8 mouse cellular contexts compared by ENCODE assay signal in genomic region chr5:111115519-111116350, GRCm38 (mm10).
A peak's percentile ranks its signal among the peaks of the same experiment; 100 is the strongest.
DNase-seq lines count a peak whose midpoint lies in the region; ATAC-seq lines count a peak whose summit lies in the region.

No protein-coding gene starts in this region.

- no peak overlapping the region for H3K4me3 ChIP-seq in hindbrain, embryonic 11.5 days (ENCODE audit: low read depth, low read length)
- no peak overlapping the region for H3K4me3 ChIP-seq in hindbrain, embryonic 16.5 days (ENCODE audit: low read length)

- no peak overlapping the region for H3K9ac ChIP-seq in hindbrain, embryonic 11.5 days (ENCODE audit: low read depth, low read length)
- no peak overlapping the region for H3K9ac ChIP-seq in hindbrain, embryonic 16.5 days (ENCODE audit: low read depth, low read length)

- no peaks in the 10 kb centered on the region for H3K36me3 ChIP-seq in hindbrain, embryonic 11.5 days (ENCODE audit: control insufficient read depth, insufficient read depth, low read length)
- no peaks in the 10 kb centered on the region for H3K36me3 ChIP-seq in hindbrain, embryonic 16.5 days (ENCODE audit: control insufficient read depth, insufficient read depth, low read length)

- no peaks in the 10 kb centered on the region for H3K9me3 ChIP-seq in hindbrain, embryonic 11.5 days (ENCODE audit: control insufficient read depth, low read length)
- H3K9me3 ChIP-seq in hindbrain, embryonic 16.5 days (ENCODE audit: control insufficient read depth, low read length), result no peaks in the 10 kb centered on the region

- peaks cover 4% of the 10 kb centered on the region; the same call in 1 of the 2 replicates for H3K4me1 ChIP-seq in hindbrain, embryonic 11.5 days (replicated peaks; ENCODE audit: control insufficient read depth, insufficient read depth, low read length)
- H3K4me1 ChIP-seq in hindbrain, embryonic 16.5 days (ENCODE audit: control insufficient read depth, insufficient read depth, low read depth, low read length), result peaks cover 14% of the 10 kb centered on the region

- H3K4me2 ChIP-seq in hindbrain, embryonic 11.5 days (replicated peaks; ENCODE audit: low read depth, low read length), result no peak overlapping the region
- no peak overlapping the region for H3K4me2 ChIP-seq in hindbrain, embryonic 16.5 days (ENCODE audit: low read length)

- no peak overlapping the region for H3K27ac ChIP-seq in hindbrain, embryonic 11.5 days (ENCODE audit: low read depth, low read length)
- H3K27ac ChIP-seq in hindbrain, embryonic 16.5 days (ENCODE audit: low read depth, low read length), result no peak overlapping the region

- no peak for ATAC-seq in hindbrain, embryonic 11.5 days (ENCODE audit: low FRiP score)
- ATAC-seq in hindbrain, embryonic 16.5 days, result no peak

- no peaks in the 10 kb centered on the region for H3K27me3 ChIP-seq in hindbrain, embryonic 11.5 days (ENCODE audit: control insufficient read depth, insufficient read depth, low read length)
- H3K27me3 ChIP-seq in hindbrain, embryonic 16.5 days (replicated peaks; ENCODE audit: control insufficient read depth, insufficient read depth, low read length), result no peaks in the 10 kb centered on the region

- DNase-seq in hindbrain, embryonic 11.5 days (ENCODE audit: low spot score), result peak; percentile 56
- peak; percentile 67 for DNase-seq in embryo, embryonic 10 days (ENCODE audit: low spot score)
- DNase-seq in heart, postnatal 4 days, result peak; percentile 33
- peak; percentile 47 for DNase-seq in lung, postnatal 25 days (ENCODE audit: low spot score)
- peak; percentile 58 for DNase-seq in thymus, postnatal 4 days
- no peak for DNase-seq in cerebellum, adult 8-10 months
- no peak for DNase-seq in right cerebral cortex, adult 18-20 months

- 62% methylated on average over 15 of the region's 15 CpGs for WGBS in hindbrain, embryonic 11.5 days
- WGBS in hindbrain, embryonic 16.5 days, result 61% methylated on average over 15 of the region's 15 CpGs

Comparison
In these comparisons a context has a peak if more than half of its experiments do, and no peak if none do; other contexts are left out.
1. DNase-seq: peak in hindbrain, embryonic 11.5 days (single experiment), embryo, embryonic 10 days (single experiment), heart, postnatal 4 days (single experiment), lung, postnatal 25 days (single experiment) and thymus, postnatal 4 days (single experiment); none in cerebellum, adult 8-10 months (single experiment) and right cerebral cortex, adult 18-20 months (single experiment).